Mouse (Mus musculus) CH12.LX (cell line): ENCODE measurements around the gene Mtg1. TPM values are rescaled to one million over a fixed set of nuclear protein-coding genes. Genes with fewer than 3 reads are reported as not detected.
A peak's percentile ranks its signal among the peaks of the same experiment; 100 is the strongest.

ENCODE experiments used
- DNase-seq: peaks from one replicate; pipeline ENCODE4 v3.0.0-alpha.2; 2013; ENCODE audit errors: extremely low read depth
- H3K27ac ChIP-seq: 2 replicates; pipeline ENCODE4 v1.5.1; 2012; ENCODE audit warnings: low read depth, mild to moderate bottlenecking, control low read depth, moderate library complexity; ENCODE audit not compliant: insufficient read depth
- H3K27me3 ChIP-seq: replicated peaks from 2 replicates; pipeline ENCODE3; 2012; ENCODE audit warnings: inconsistent platforms
- H3K36me3 ChIP-seq, 2 experiments: replicated peaks in 1 of 2; 2 replicates each; pipeline versions ENCODE3 to v1.6.1; 2012; ENCODE audit warnings: inconsistent platforms in 1 of 2, low read length in 1 of 2, mild to moderate bottlenecking in 1 of 2, mixed read lengths in 1 of 2, moderate library complexity in 1 of 2; ENCODE audit not compliant: control insufficient read depth in 1 of 2, insufficient read depth in 1 of 2
- H3K4me1 ChIP-seq, 2 experiments: 2 replicates each; pipeline ENCODE4 v1.6.1; 2012; ENCODE audit warnings: inconsistent platforms in 1 of 2, moderate library complexity in 1 of 2; ENCODE audit not compliant: insufficient read depth in 2 of 2, control insufficient read depth in 1 of 2
- H3K4me2 ChIP-seq: 2 replicates; pipeline ENCODE4 v1.6.1; 2012; ENCODE audit warnings: low read depth, mild to moderate bottlenecking, control low read depth; ENCODE audit not compliant: poor library complexity, insufficient read depth, severe bottlenecking
- H3K4me3 ChIP-seq, 3 experiments: fragments of 150-350 bp in 1 of 3; sonication (generic) in 1 of 3; replicated peaks in 1 of 3; 2 replicates each; pipeline versions ENCODE3 to v1.5.1; 2011 to 2012; ENCODE audit warnings: low read depth in 2 of 3, low read length in 2 of 3, mild to moderate bottlenecking in 2 of 3, moderate library complexity in 2 of 3, control low read depth in 1 of 3, improper control_type of control experiment in 1 of 3, inconsistent platforms in 1 of 3, mixed read lengths in 1 of 3; ENCODE audit not compliant: poor library complexity in 1 of 3
- H3K79me2 ChIP-seq: replicated peaks from 2 replicates; pipeline ENCODE4 v1.6.1; 2012; ENCODE audit warnings: mild to moderate bottlenecking, moderate library complexity; ENCODE audit not compliant: control insufficient read depth, poor library complexity, insufficient read depth, severe bottlenecking; ENCODE audit errors: extremely low read depth
- H3K9ac ChIP-seq: 2 replicates; pipeline ENCODE4 v1.6.1; 2012; ENCODE audit warnings: low read depth, mild to moderate bottlenecking, control low read depth, moderate library complexity; ENCODE audit not compliant: insufficient read depth
- H3K9me3 ChIP-seq: replicated peaks from 2 replicates; pipeline ENCODE3; 2012; ENCODE audit warnings: low read length, inconsistent platforms, mixed read lengths
- CTCF ChIP-seq, 2 experiments: IDR thresholded peaks in 1 of 2; conservative IDR thresholded peaks in 1 of 2; 2 replicates each; pipeline ENCODE4 v1.5.1; 2011 to 2012; ENCODE audit warnings: low read depth in 2 of 2, low read length in 2 of 2, improper control_type of control experiment in 1 of 2, inconsistent platforms in 1 of 2, mild to moderate bottlenecking in 1 of 2, moderate library complexity in 1 of 2
- ETS1 ChIP-seq: conservative IDR thresholded peaks from 2 replicates; pipeline ENCODE4 v1.6.1; 2012; ENCODE audit warnings: low read depth, mild to moderate bottlenecking, inconsistent platforms, low read length, improper control_type of control experiment, moderate library complexity
- GABPA ChIP-seq: IDR thresholded peaks from 2 replicates; pipeline ENCODE4 v1.6.1; 2012; ENCODE audit warnings: low read depth, low read length, improper control_type of control experiment, inconsistent platforms; ENCODE audit not compliant: insufficient replicate concordance
- HCFC1 ChIP-seq: IDR thresholded peaks from 2 replicates; pipeline ENCODE4 v1.6.1; 2012; ENCODE audit warnings: low read depth, mild to moderate bottlenecking, inconsistent platforms, low read length, improper control_type of control experiment
- IRF4 ChIP-seq: IDR thresholded peaks from 2 replicates; pipeline ENCODE4 v1.6.1; 2014; ENCODE audit warnings: low read depth, mild to moderate bottlenecking, inconsistent platforms, low read length, improper control_type of control experiment
- JUN ChIP-seq: IDR thresholded peaks from 2 replicates; pipeline ENCODE4 v1.6.1; 2011; ENCODE audit warnings: low read depth, mild to moderate bottlenecking, low read length, improper control_type of control experiment, moderate library complexity; ENCODE audit not compliant: insufficient read depth
- JUND ChIP-seq: conservative IDR thresholded peaks from 2 replicates; pipeline ENCODE4 v1.6.1; 2011; ENCODE audit warnings: low read depth, low read length, improper control_type of control experiment
- MAFK ChIP-seq: IDR thresholded peaks from 2 replicates; pipeline ENCODE4 v1.6.1; 2011; ENCODE audit warnings: low read length, improper control_type of control experiment; ENCODE audit not compliant: insufficient replicate concordance
- MAX ChIP-seq: IDR thresholded peaks from 2 replicates; pipeline ENCODE4 v1.6.1; 2011; ENCODE audit warnings: low read length, improper control_type of control experiment
- MAZ ChIP-seq: IDR thresholded peaks from 2 replicates; pipeline ENCODE4 v1.6.1; 2012; ENCODE audit warnings: low read depth, mild to moderate bottlenecking, inconsistent platforms, low read length, improper control_type of control experiment, moderate library complexity
- MEF2A ChIP-seq: IDR thresholded peaks from 2 replicates; pipeline ENCODE4 v1.6.1; 2014; ENCODE audit warnings: low read depth, mild to moderate bottlenecking, inconsistent platforms, low read length, improper control_type of control experiment, borderline replicate concordance
- MYC ChIP-seq: IDR thresholded peaks from 2 replicates; pipeline ENCODE4 v1.6.1; 2011; ENCODE audit warnings: low read depth, mild to moderate bottlenecking, improper control_type of control experiment, low read length
- NRF1 ChIP-seq: IDR thresholded peaks from 2 replicates; pipeline ENCODE4 v1.6.1; 2014; ENCODE audit warnings: low read depth, mild to moderate bottlenecking, inconsistent platforms, low read length, improper control_type of control experiment, moderate library complexity
- POLR2AphosphoS2 ChIP-seq: IDR thresholded peaks from 2 replicates; pipeline ENCODE4 v1.6.1; 2011; ENCODE audit warnings: low read depth, low read length, improper control_type of control experiment
- TBP ChIP-seq: conservative IDR thresholded peaks from 2 replicates; pipeline ENCODE4 v1.6.1; 2011; ENCODE audit warnings: low read depth, low read length, improper control_type of control experiment
- TCF12 ChIP-seq: IDR thresholded peaks from 2 replicates; pipeline ENCODE4 v1.6.1; 2014; ENCODE audit warnings: low read depth, mild to moderate bottlenecking, inconsistent platforms, low read length, improper control_type of control experiment
- UBTF ChIP-seq: IDR thresholded peaks from 2 replicates; pipeline ENCODE4 v1.6.1; 2012; ENCODE audit warnings: low read depth, mild to moderate bottlenecking, inconsistent platforms, low read length, improper control_type of control experiment, moderate library complexity
- ZMIZ1 ChIP-seq: IDR thresholded peaks from 2 replicates; pipeline ENCODE4 v1.6.1; 2012; ENCODE audit warnings: low read depth, mild to moderate bottlenecking, inconsistent platforms, low read length, improper control_type of control experiment
- dilution Hi-C: fragments of 300-500 bp; cut with MboI; formaldehyde crosslinking; loops from 2 replicates; pipeline ENCODE4 v1.14.3; 2020; ENCODE audit warnings: low sequenced_read_pairs; ENCODE audit not compliant: extremely low pct_unique_long_range_greater_than_20kb, extremely low pct_ligation_motif_present
- in situ Hi-C: fragments of 300-500 bp; cut with MboI; formaldehyde crosslinking; loops from 3 replicates; pipeline ENCODE4 v1.14.3; 2019; ENCODE audit warnings: low sequenced_read_pairs, low pct_ligation_motif_present, low pct_unique_long_range_greater_than_20kb, mixed read lengths
- polyA plus RNA-seq: library from polyadenylated mRNA; unstranded; fragments of >175 nt; gene quantifications from 2 replicates; pipeline ENCODE4 v1.2.1, GENCODE M21; 2012; ENCODE audit warnings: low read depth; ENCODE audit not compliant: insufficient read length
- total RNA-seq, 2 experiments: library from RNA; depleted of rRNA; stranded (reverse); fragments of 300-350 nt in 1 of 2; fragments of >200 nt in 1 of 2; gene quantifications; 2 replicates each; pipeline ENCODE4 v1.2.3; 2012 to 2014

Gene Mtg1
- total and polyA plus RNA-seq, 3 experiments: 26.6 to 39.8 (median 29.4) TPM

DNA sequence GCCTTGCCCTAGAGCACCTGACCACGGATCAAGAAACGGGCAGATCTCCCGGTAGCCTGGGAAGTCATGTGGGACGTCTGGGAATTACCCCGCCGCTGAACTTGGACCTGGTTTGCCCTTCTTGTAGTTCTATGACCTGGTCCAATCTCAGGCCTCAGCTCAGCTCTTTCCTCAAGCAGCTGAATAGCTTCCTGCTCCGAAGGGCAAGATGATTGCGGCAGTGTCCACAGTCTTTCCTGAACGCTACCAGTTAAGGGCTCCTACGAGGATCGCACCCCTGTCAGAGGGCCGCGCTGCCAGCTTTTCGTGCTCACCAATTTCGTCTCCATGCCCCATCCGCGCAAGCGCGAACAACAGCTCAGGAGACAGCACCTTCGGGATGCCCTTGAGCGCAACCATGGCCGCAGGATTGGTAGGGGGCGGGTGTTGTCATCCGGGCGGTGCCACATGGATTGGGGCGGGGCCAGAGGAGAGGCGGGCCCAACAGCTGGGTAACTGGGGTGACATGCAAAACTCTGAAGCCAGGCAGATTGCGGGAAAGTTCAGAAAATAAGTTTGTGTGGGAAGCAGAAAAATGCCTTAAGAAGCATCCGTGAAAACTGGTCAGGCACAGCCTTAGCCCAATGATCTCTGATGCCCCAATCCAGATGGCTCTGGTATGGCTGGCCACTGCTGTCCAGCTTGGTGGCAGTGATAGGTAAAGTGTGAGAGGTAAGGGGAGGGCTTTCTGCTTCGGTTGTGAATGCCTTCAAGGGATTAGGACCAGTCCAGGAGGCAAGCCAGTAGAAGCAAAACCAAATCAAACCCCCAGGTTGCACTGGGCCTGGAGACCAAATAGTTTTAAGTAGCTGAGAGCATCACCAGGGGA, 35.1 kb upstream of the Mtg1 start, which contains the start of gene Fuom:
Gene Fuom, minus strand, starts transcription at position 449 of the 868 bp plus-strand sequence.
- H3K79me2 ChIP-seq: no peaks in the 10 kb centered on the region
- dilution Hi-C loops: no loop called here
- no peaks in the 10 kb centered on the region for H3K9me3 ChIP-seq
- H3K36me3 ChIP-seq: peaks cover 11 to 26% of the 10 kb centered on the region in 2 experiments
- no peak within 1 kb of the TSS for H3K9ac ChIP-seq
- no peak for DNase-seq
- H3K27ac ChIP-seq: no peak within 1 kb of the TSS
- TF ChIP-seq TBP (no peak), NRF1 (0 out of 2 replicates have a peak, but pooled peaks have one; percentile 18)
- TF ChIP-seq, all 38 proteins: peak for 1
- Histone ChIP-seq H3K4me1 (peaks cover 0 to 4% of the 10 kb centered on the region in 2 experiments; a peak in 1 of 4 replicates), H3K4me2 (no peak within 1 kb of the TSS), H3K27me3 (no peaks in the 10 kb centered on the region), H3K4me3 (no peak within 1 kb of the TSS)
- in situ Hi-C loops: no loop called here

DNA sequence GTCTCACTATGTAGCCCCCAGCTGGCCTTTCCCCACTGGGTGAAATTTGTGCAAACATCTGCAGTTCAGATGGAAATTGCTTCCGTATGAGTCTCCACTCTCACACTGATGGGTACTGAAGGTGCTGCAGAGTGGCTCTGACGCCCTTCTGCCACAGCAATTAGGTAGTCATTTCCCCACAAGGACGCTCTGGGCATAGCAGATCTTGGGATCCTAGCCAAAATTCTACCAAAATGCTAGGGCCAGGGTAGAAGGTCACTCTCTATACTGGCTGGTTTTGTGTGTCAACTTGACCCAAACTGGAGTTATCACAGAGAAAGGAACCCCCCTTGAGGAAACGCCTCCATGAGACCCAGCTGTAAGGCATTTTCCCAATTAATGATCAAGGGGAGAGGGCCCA, 33.4 kb upstream of the Mtg1 start:
- no peak overlapping the region for H3K27ac ChIP-seq
- in situ Hi-C loops (no loop called here), dilution Hi-C loops (no loop called here)
- H3K27me3 ChIP-seq: no peaks in the 10 kb centered on the region
- no peaks in the 10 kb centered on the region for H3K9me3 ChIP-seq
- no peak for DNase-seq
- no peak overlapping the region for H3K4me2 ChIP-seq
- no peak for TF ChIP-seq ZMIZ1
- TF ChIP-seq IRF4: no peak
- TF ChIP-seq MYC: no peak
- no peak for TF ChIP-seq ETS1
- TF ChIP-seq TCF12: no peak
- TF ChIP-seq HCFC1: no peak
- no peak for TF ChIP-seq MEF2A
- TF ChIP-seq JUND: no peak
- no peaks in the 10 kb centered on the region for H3K4me1 ChIP-seq
- no peaks in the 10 kb centered on the region for H3K79me2 ChIP-seq
- H3K4me3 ChIP-seq: no peak overlapping the region
- H3K9ac ChIP-seq: no peak overlapping the region
- peaks cover 24 to 42% of the 10 kb centered on the region in 2 experiments for H3K36me3 ChIP-seq

DNA sequence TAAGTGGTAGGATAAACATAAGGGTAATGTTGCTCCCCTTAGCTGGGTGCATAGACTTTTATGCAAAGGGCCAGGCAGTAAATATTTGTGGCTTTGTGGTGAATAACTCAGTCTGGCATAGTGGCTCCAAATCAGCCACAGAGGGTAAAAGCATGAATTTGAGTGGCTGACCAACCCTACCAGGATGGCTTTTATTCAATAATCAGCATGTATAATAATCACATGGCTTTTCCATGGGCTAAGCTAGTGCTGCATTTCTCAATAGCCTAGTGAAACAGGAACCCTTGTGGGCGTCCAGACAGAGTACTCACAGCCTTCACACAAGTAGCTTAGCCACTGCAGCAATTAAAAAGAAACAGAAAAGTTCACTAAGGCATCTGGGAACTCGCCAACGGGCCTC, 25.4 kb upstream of the Mtg1 start:
- H3K4me1 ChIP-seq: peaks cover 3 to 13% of the 10 kb centered on the region in 2 experiments; a peak in 2 of 4 replicates
- in situ Hi-C loops (no loop called here), dilution Hi-C loops (no loop called here)
- H3K27ac ChIP-seq: no peak overlapping the region
- no peak overlapping the region for H3K4me2 ChIP-seq
- TF ChIP-seq CTCF (conservative IDR thresholded peaks at IDR 0.05 in 1 of 2, IDR thresholded peaks at IDR 0.05 in 1 of 2; ENCODE audit: low read depth in 2 of 2, low read length in 2 of 2) (no peak), MAX (no peak), JUN (no peak), GABPA (no peak), UBTF (no peak), POLR2AphosphoS2 (no peak), MAZ (no peak), MAFK (no peak)
- no peak for DNase-seq
- H3K79me2 ChIP-seq: peaks cover 2% of the 10 kb centered on the region
- H3K9me3 ChIP-seq: no peaks in the 10 kb centered on the region
- no peak overlapping the region for H3K9ac ChIP-seq
- no peak overlapping the region for H3K4me3 ChIP-seq
- H3K36me3 ChIP-seq: peaks cover 47 to 63% of the 10 kb centered on the region in 2 experiments
- no peaks in the 10 kb centered on the region for H3K27me3 ChIP-seq
